9 mouse cellular contexts compared by ENCODE assay signal in genomic region chr6:135400306-135400705, GRCm38 (mm10). TPM values are rescaled to one million over a fixed set of nuclear protein-coding genes. Genes with fewer than 3 reads are reported as not detected.
DNase-seq lines count a peak whose midpoint lies in the region; ATAC-seq and TF ChIP-seq lines count a peak whose summit lies in the region.
"Had no signal": no experiment of that assay in that cellular context is flagged by ENCODE, and none has a peak within 500 bp of the region (broad histone marks: within the 10 kb centered on the region; RNA-seq: fewer than 3 reads in every experiment).

No protein-coding gene starts in this region.

- WGBS in spleen, adult 2 months, result 35% methylated on average over 3 of the region's 3 CpGs

- H3K27me3 ChIP-seq in G1E (ENCODE audit: insufficient read depth, low read length), result no peaks in the 10 kb centered on the region
- H3K27me3 ChIP-seq in spleen, adult 2 months (ENCODE audit: control insufficient read depth, insufficient read depth, low read length), result no peaks in the 10 kb centered on the region
- H3K27me3 ChIP-seq: hindbrain, embryonic 15.5 days had no signal

- no peak for TF ChIP-seq POLR2A in spleen, adult 2 months (IDR thresholded peaks at IDR 0.05; ENCODE audit: low read depth, low read length)

- H3K9me3 ChIP-seq in G1E (replicated peaks), result peaks cover 12% of the 10 kb centered on the region
- H3K9me3 ChIP-seq: hindbrain, embryonic 15.5 days had no signal

- H3K36me3 ChIP-seq in G1E (replicated peaks), result no peaks in the 10 kb centered on the region
- H3K36me3 ChIP-seq in spleen, adult 2 months (ENCODE audit: control insufficient read depth, insufficient read depth, low read length), result no peaks in the 10 kb centered on the region
- H3K36me3 ChIP-seq: hindbrain, embryonic 15.5 days had no signal

- DNase-seq in gastrocnemius, adult 18-20 months (ENCODE audit: low spot score), result peak; percentile 65
- no peak for DNase-seq in gastrocnemius, postnatal 25 days
- peak; percentile 7 for DNase-seq in G1E (ENCODE audit: low spot score)
- peak; percentile 5 for DNase-seq in cerebellum, adult 9-11 months
- DNase-seq in gastrocnemius, postnatal 14 days, result peak; percentile 65
- peak; percentile 60 to 84 for DNase-seq in layer of hippocampus, adult 2 months (ENCODE audit: low spot score in 2 of 2)
- peak; percentile 77 for DNase-seq in lung, postnatal 10 days
- DNase-seq in spleen, adult 2 months (ENCODE audit: low read depth in 1 of 2, low spot score in 2 of 2), result peak in 1 of 2 experiments; percentile 51

- no peak overlapping the region for H3K27ac ChIP-seq in layer of hippocampus, adult 2 months
- no peak overlapping the region for H3K27ac ChIP-seq in spleen, adult 2 months (ENCODE audit: insufficient read depth, low read length)
- H3K27ac ChIP-seq: hindbrain, embryonic 15.5 days had no signal

- no peak for TF ChIP-seq CTCF in G1E (IDR thresholded peaks at IDR 0.05; ENCODE audit: low read depth, low read length)
- peak; percentile 90 for TF ChIP-seq CTCF in layer of hippocampus, adult 2 months (conservative IDR thresholded peaks at IDR 0.05)
- TF ChIP-seq CTCF in spleen, adult 2 months (IDR thresholded peaks at IDR 0.05; ENCODE audit: extremely low read depth, insufficient read depth, insufficient read length, insufficient replicate concordance), result peak; percentile 14; the same call in 1 of the 2 replicates

- H3K4me3 ChIP-seq in G1E (ENCODE audit: low read depth, low read length), result no peak overlapping the region
- H3K4me3 ChIP-seq in layer of hippocampus, adult 2 months, result no peak overlapping the region
- no peak overlapping the region for H3K4me3 ChIP-seq in spleen, adult 2 months (ENCODE audit: extremely low read depth, insufficient read depth, insufficient read length)
- H3K4me3 ChIP-seq: hindbrain, embryonic 15.5 days had no signal

- intact Hi-C loops in gastrocnemius, postnatal 14 days (cut with DNase I; ENCODE audit: low total_unique reads), result no loop called here

- no peak for ATAC-seq in G1E (ENCODE audit: extremely low read depth, insufficient number of reproducible peaks, low FRiP score, poor library complexity, severe bottlenecking)

- no peaks in the 10 kb centered on the region for H3K4me1 ChIP-seq in G1E (ENCODE audit: insufficient read depth, low read depth, low read length)
- H3K4me1 ChIP-seq in spleen, adult 2 months (ENCODE audit: control insufficient read depth, insufficient read depth, insufficient read length), result no peaks in the 10 kb centered on the region
- H3K4me1 ChIP-seq: hindbrain, embryonic 15.5 days had no signal

RNA-seq across cellular contexts. Expression of gene Emp1, which starts 38.0 kb away (rescaled TPM):
- 10 to 100 TPM; 20.3 to 48.7 TPM for total RNA-seq in gastrocnemius, adult 18-20 months (2021)
- 10 to 100 TPM; 47.3 to 59.7 TPM for total RNA-seq in gastrocnemius, postnatal 25 days (2021)
- not detected in 2 replicates for total RNA-seq in G1E (2014; fragmentation: Nextera tagmentation)
- 0.06 and 0.22 TPM in 2 replicates for total RNA-seq in G1E (2017)
- polyA plus RNA-seq in G1E (2012), result not detected in 2 replicates
- total RNA-seq in gastrocnemius, postnatal 14 days (2021), result 100 to 1,000 TPM in 1 of 2 experiments, 10 to 100 TPM in 1; 83.9 to 105 TPM
- 1 to 10 TPM; 2.0 to 2.8 TPM for total RNA-seq in layer of hippocampus, adult 2 months (2021)
- polyA plus RNA-seq in spleen, adult 2 months (2012; rRNA removed), result 10.5 and 18.1 TPM in 2 replicates

Comparison
In these comparisons a context has a peak if more than half of its experiments do, and no peak if none do; other contexts are left out.
1. RNA of gene Emp1, which starts 38.0 kb away (total RNA-seq): 83.9 to 105 TPM in gastrocnemius, postnatal 14 days, 47.3 to 59.7 TPM in gastrocnemius, postnatal 25 days and 20.3 to 48.7 TPM in gastrocnemius, adult 18-20 months; 2.0 to 2.8 TPM in layer of hippocampus, adult 2 months and 0.06 to 0.22 TPM in G1E; every median in the first group is over 4 times any median in the second.